Mouse (Mus musculus) liver, postnatal 0 days (tissue): ENCODE data around the gene Ankar. TPM values are rescaled to one million over a fixed set of nuclear protein-coding genes. Genes with fewer than 3 reads are reported as not detected.

Source experiments
- ATAC-seq: fragments of 200-750 bp; cut with Nextera tagmentation; 2 replicates; pipeline ENCODE4 v1.8.0; 2017; ENCODE audit warnings: mild to moderate bottlenecking, moderate library complexity
- DNase-seq: peaks from one replicate; pipeline ENCODE4 v3.0.0-alpha.2; 2016
- H3K27ac ChIP-seq: fragments of 300-500 bp; sonication (generic); 2 replicates; pipeline ENCODE4 v1.5.1; 2014; ENCODE audit warnings: antibody characterized with exemption, moderate library complexity, mild to moderate bottlenecking, low read depth
- H3K27me3 ChIP-seq: fragments of 300-500 bp; sonication (generic); 2 replicates; pipeline ENCODE4 v1.6.1; 2014; ENCODE audit warnings: low read length, control low read depth, mixed read lengths; ENCODE audit not compliant: insufficient read depth
- H3K36me3 ChIP-seq: fragments of 300-500 bp; sonication (generic); replicated peaks from 2 replicates; pipeline ENCODE4 v1.6.1; 2014; ENCODE audit warnings: mild to moderate bottlenecking, control low read depth, low read length, moderate library complexity, mixed read lengths; ENCODE audit not compliant: insufficient read depth
- H3K4me1 ChIP-seq: fragments of 300-500 bp; sonication (generic); 2 replicates; pipeline ENCODE4 v1.6.1; 2014; ENCODE audit warnings: antibody characterized with exemption, mild to moderate bottlenecking, control low read depth; ENCODE audit not compliant: insufficient read depth
- H3K4me2 ChIP-seq: fragments of 300-500 bp; sonication (generic); 2 replicates; pipeline ENCODE4 v1.6.1; 2014; ENCODE audit warnings: low read depth, mild to moderate bottlenecking, low read length, moderate library complexity, mixed read lengths
- H3K4me3 ChIP-seq: fragments of 300-500 bp; sonication (generic); 2 replicates; pipeline ENCODE4 v1.5.1; 2014; ENCODE audit warnings: low read depth, low read length
- H3K9ac ChIP-seq: fragments of 300-500 bp; sonication (generic); replicated peaks from 2 replicates; pipeline ENCODE4 v1.6.1; 2014; ENCODE audit warnings: mild to moderate bottlenecking, moderate library complexity
- H3K9me3 ChIP-seq: fragments of 300-500 bp; sonication (generic); 2 replicates; pipeline ENCODE4 v1.6.1; 2016; ENCODE audit warnings: mild to moderate bottlenecking, control low read depth, low read length, mixed read lengths
- CTCF ChIP-seq: sonication (generic); IDR thresholded peaks from 2 replicates; pipeline ENCODE4 v1.5.1; 2016; ENCODE audit warnings: antibody characterized with exemption, low read depth
- EP300 ChIP-seq: IDR thresholded peaks from 2 replicates; pipeline ENCODE4 v1.6.1; 2016; ENCODE audit warnings: antibody characterized with exemption, low read depth, mild to moderate bottlenecking
- WGBS: fragments of 180-500 bp; shearing (Covaris S2); extraction: QIAGEN DNeasy Blood & Tissue Kit; methylation state at CpG from one replicate; pipeline ENCODE4 v1.1.7; 2014; ENCODE audit not compliant: insufficient replicate concordance; 5-methylcytosine and 5-hydroxymethylcytosine counted together
- polyA plus RNA-seq: library from polyadenylated mRNA; unstranded; fragments of >200 nt; fragmentation: Nextera tagmentation; extraction: Ambion mirVana; gene quantifications from 2 replicates; pipeline ENCODE4 v1.2.1, GENCODE M21; 2015

Gene Ankar
- polyA plus RNA-seq, 1 experiment from 2014 or later = not detected

GRCm38 (mm10) chr1:72609887-72610877 is 90.2 kb downstream of the Ankar start:
- Histone ChIP-seq H3K27me3 (no peaks in the 10 kb centered on the region), H3K9me3 (no peaks in the 10 kb centered on the region), H3K4me2 (no peak overlapping the region), H3K27ac (no peak overlapping the region), H3K4me1 (peaks cover 4% of the 10 kb centered on the region; the same call in 1 of the 2 replicates), H3K4me3 (no peak overlapping the region), H3K9ac (no peak overlapping the region), H3K36me3 (peaks cover 31% of the 10 kb centered on the region)
- peak; percentile 57 for ATAC-seq
- TF ChIP-seq EP300 (no peak), CTCF (peak; percentile 33; the same call in 1 of the 2 replicates)
- WGBS = 87% methylated on average over 23 of the region's 23 CpGs
- DNase-seq = no peak

DNA sequence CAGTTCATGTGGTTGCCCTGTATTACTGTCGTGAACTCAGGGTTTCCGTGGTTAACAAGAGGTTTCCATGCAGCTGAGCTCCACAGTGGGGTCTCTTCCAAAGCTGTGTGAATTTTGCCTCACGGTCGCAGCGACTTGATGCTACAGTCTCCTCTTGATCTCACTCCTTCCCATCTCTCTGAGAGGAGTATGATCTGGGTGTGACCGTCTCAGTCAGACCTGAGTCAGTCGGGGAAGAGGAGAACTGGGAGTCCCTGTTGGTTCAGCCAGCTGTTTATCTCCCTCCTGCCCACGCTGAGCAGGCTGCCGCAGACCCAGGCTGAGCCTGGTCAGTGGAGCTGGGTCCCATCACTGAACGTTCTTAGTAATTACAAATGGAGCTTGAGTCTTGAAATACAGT is 91.2 kb downstream of the Ankar start:
- ATAC-seq = no peak
- TF ChIP-seq CTCF = no peak
- no peak for TF ChIP-seq EP300
- H3K4me3 ChIP-seq = no peak overlapping the region
- 83% methylated on average over 10 of the region's 10 CpGs for WGBS
- H3K27me3 ChIP-seq = no peaks in the 10 kb centered on the region
- H3K4me2 ChIP-seq = no peak overlapping the region
- no peak overlapping the region for H3K27ac ChIP-seq
- H3K9ac ChIP-seq = no peak overlapping the region
- no peaks in the 10 kb centered on the region for H3K9me3 ChIP-seq
- DNase-seq = no peak
- H3K4me1 ChIP-seq = peaks cover 4% of the 10 kb centered on the region; the same call in 1 of the 2 replicates
- H3K36me3 ChIP-seq = peaks cover 26% of the 10 kb centered on the region

DNA sequence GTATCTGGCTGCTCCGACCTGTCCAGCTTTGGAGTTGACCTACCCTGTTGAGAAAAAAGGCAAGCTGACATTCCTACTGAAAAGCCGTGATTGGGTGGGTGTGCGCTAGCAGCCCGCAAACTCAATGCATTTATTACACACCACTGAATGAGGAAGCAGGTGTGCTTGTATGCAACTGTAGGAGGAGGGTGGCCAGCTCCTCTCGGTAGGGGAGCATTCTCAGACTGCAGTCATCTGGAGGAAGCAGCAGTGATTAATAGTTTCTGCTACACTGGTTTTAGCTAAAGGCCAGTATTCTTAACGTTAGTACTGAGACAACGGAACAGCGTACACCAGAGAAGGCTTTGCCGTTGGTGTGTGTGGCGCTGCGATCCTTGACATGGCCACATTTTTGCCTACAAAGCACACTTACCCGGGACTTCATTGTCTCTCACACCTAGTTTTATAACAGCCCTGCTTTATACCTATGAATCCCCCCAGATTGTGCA is 94.1 kb downstream of the Ankar start:
- no peak for ATAC-seq
- Histone ChIP-seq H3K9ac (no peak overlapping the region), H3K4me2 (no peak overlapping the region), H3K4me3 (no peak overlapping the region), H3K4me1 (peaks cover 4% of the 10 kb centered on the region; the same call in 1 of the 2 replicates), H3K27ac (no peak overlapping the region), H3K27me3 (no peaks in the 10 kb centered on the region), H3K36me3 (peaks cover 14% of the 10 kb centered on the region; the same call in 1 of the 2 replicates), H3K9me3 (no peaks in the 10 kb centered on the region)
- TF ChIP-seq CTCF (no peak), EP300 (no peak)
- 80% methylated on average over 12 of the region's 12 CpGs for WGBS
- DNase-seq = no peak

DNA sequence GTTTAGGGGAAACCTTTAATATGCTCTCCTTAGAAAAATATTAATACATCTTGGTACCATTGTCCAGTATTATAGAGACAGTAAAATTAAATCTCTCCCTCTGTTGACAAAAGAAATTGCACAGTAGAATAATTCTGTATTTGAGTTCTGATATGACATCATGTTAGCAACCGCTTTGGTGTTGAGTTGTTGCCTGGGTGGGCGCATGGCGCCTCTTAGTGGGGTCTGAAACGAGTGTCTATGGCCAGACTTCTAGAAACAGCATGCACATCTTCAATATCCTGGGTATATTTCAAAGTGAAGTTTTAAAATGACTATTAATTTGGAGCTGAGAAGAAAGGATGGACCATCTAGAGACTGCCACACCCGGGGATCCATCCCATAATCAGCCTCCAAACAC is 97.6 kb downstream of the Ankar start:
- ATAC-seq (no peak), DNase-seq (no peak)
- Histone ChIP-seq H3K36me3 (peaks cover 13% of the 10 kb centered on the region), H3K4me1 (no peaks in the 10 kb centered on the region), H3K9ac (no peak overlapping the region), H3K27me3 (no peaks in the 10 kb centered on the region), H3K4me2 (no peak overlapping the region), H3K27ac (no peak overlapping the region), H3K4me3 (no peak overlapping the region), H3K9me3 (no peaks in the 10 kb centered on the region)
- WGBS = 87% methylated on average over 5 of the region's 5 CpGs
- no peak for TF ChIP-seq CTCF
- TF ChIP-seq EP300 = no peak

DNA sequence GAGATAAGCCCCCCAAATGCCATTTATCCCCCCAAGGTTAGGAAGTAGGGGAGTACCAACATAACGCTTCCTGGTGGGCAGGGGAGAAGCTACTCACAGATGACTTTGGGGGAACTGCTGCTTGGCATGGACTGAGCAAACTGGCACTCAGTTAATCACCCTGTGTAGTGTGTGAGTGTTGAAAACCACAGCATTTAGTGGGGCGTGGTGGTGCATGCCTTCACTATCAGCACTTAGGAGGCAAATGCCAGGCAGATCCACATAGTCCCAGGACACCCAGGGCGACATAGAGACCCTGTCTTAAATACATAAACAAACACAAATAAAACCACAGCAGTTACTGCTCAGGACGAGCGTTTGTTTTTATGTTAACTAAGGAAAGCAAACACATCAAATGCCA is 98.2 kb downstream of the Ankar start:
- Histone ChIP-seq H3K27ac (no peak overlapping the region), H3K4me1 (no peaks in the 10 kb centered on the region), H3K9me3 (no peaks in the 10 kb centered on the region), H3K27me3 (no peaks in the 10 kb centered on the region), H3K4me2 (no peak overlapping the region), H3K9ac (no peak overlapping the region), H3K36me3 (peaks cover 18% of the 10 kb centered on the region), H3K4me3 (no peak overlapping the region)
- ATAC-seq = no peak
- TF ChIP-seq CTCF = no peak
- TF ChIP-seq EP300 = no peak
- WGBS = 72% methylated on average over 5 of the region's 5 CpGs
- DNase-seq = no peak

- no peaks in the 10 kb centered on the region for H3K27me3 ChIP-seq
- H3K4me2 ChIP-seq = no peak overlapping the region
- no peak overlapping the region for H3K27ac ChIP-seq
- DNase-seq = no peak
- peaks cover 24% of the 10 kb centered on the region for H3K36me3 ChIP-seq
- no peak overlapping the region for H3K4me3 ChIP-seq
- no peak for TF ChIP-seq EP300
- no peak for TF ChIP-seq CTCF
- ATAC-seq = no peak
- H3K4me1 ChIP-seq = no peaks in the 10 kb centered on the region
- 90% methylated on average over 7 of the region's 7 CpGs for WGBS
- no peak overlapping the region for H3K9ac ChIP-seq
- no peaks in the 10 kb centered on the region for H3K9me3 ChIP-seq
These were observed 99.1 kb downstream of the Ankar start for GRCm38 (mm10) chr1:72601233-72601632.
